Mouse (Mus musculus): ENCODE results near the gene Larp1. TPM values are rescaled to one million over a fixed set of nuclear protein-coding genes. Genes with fewer than 3 reads are reported as not detected.
A peak's percentile ranks its signal among the peaks of the same experiment; 100 is the strongest.

Gene Larp1
- polyA plus RNA-seq, 1 experiment from 2014 or later = 14.9 TPM

DNA sequence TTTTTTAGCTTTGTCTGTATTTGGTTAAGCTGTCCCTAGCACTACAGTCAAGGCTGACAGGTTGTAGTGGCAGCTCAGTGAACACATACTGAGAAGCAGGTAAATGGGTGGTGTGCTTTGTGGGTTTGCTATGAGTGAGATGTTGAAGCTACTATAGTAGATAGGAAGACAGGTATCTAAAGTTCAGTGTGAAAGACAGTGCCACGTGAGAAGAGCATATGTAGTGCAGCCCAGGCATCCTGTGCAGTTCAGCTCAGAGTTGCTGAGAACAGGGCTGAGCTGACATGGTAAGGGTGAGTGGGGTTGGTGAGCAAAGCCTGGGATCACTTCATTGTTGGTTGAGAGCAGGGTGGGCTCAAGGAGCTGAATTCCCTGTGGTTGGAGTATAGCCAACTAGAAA, 8.6 kb downstream of the Larp1 start:
- no peaks in the 10 kb centered on the region for H3K27me3 ChIP-seq (ENCODE audit: control insufficient read depth, insufficient read depth, low read depth, low read length)
- ATAC-seq (ENCODE audit: low read depth) = no peak
- 0 out of 2 replicates have a peak overlapping the region, but pooled peaks have one; percentile 29 for H3K27ac ChIP-seq (ENCODE audit: low read length)
- H3K36me3 ChIP-seq (ENCODE audit: control insufficient read depth, insufficient read depth) = no peaks in the 10 kb centered on the region
- 43% methylated on average over 1 of the region's 1 CpGs for WGBS (ENCODE audit: insufficient replicate concordance)
- H3K9ac ChIP-seq (ENCODE audit: low read depth, low read length) = no peak overlapping the region
- H3K9me3 ChIP-seq (replicated peaks; ENCODE audit: control insufficient read depth, low read length) = no peaks in the 10 kb centered on the region
- peaks cover 90% of the 10 kb centered on the region for H3K4me1 ChIP-seq (ENCODE audit: control insufficient read depth, low read depth, low read length)
- H3K4me2 ChIP-seq (ENCODE audit: low read depth, low read length) = no peak overlapping the region
- no peak overlapping the region for H3K4me3 ChIP-seq (ENCODE audit: low read depth, low read length)

DNA sequence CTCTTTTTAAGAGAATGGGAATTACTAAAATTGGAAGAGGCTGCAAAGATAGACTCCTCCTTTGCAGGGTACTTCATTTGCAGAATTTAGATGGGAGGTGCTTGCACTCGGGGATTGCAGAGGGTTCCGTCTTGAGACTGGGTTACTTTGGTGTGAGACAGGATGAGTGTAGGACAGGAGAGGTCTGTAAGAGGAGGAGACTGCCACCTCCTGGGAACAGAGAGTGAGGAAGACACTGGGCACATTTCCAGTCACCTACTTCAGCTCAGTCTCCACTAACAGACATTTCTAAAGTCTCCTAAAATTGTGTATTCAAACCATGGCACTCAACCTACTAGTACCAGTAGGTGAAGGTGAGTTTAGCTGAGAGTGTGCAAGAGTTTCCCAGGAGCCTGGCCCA, 9.4 kb downstream of the Larp1 start:
- Histone ChIP-seq H3K27me3 (ENCODE audit: control insufficient read depth, insufficient read depth, low read depth, low read length) (no peaks in the 10 kb centered on the region), H3K27ac (ENCODE audit: low read length) (peak overlapping the region; percentile 21; the same call in 1 of the 2 replicates), H3K4me3 (ENCODE audit: low read depth, low read length) (no peak overlapping the region), H3K9me3 (replicated peaks; ENCODE audit: control insufficient read depth, low read length) (no peaks in the 10 kb centered on the region), H3K36me3 (ENCODE audit: control insufficient read depth, insufficient read depth) (no peaks in the 10 kb centered on the region), H3K9ac (ENCODE audit: low read depth, low read length) (no peak overlapping the region), H3K4me1 (ENCODE audit: control insufficient read depth, low read depth, low read length) (peaks cover 81% of the 10 kb centered on the region), H3K4me2 (ENCODE audit: low read depth, low read length) (no peak overlapping the region)
- 0 out of 2 replicates have a peak, but pooled peaks have one; percentile 31 for ATAC-seq (ENCODE audit: low read depth)
- WGBS (ENCODE audit: insufficient replicate concordance) = 39% methylated on average over 2 of the region's 2 CpGs

DNA sequence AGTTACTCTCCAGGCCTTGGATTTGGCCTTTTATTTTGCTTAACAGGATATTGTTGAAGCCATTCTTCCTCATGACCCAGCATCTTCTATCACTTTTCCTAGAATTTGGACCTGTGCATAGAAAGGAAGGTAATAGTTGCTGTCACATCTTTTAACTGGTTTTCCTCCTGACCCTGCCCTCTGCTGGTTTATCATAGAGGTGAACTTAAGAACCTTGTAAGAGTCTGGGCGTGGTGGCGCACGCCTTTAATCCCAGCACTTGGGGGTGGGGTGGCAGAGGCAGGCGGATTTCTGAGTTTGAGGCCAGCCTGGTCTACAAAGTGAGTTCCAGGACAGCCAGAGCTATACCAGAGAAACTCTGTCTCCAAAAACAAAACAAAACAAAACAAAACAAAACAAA, 9.8 kb downstream of the Larp1 start:
- Histone ChIP-seq H3K9ac (ENCODE audit: low read depth, low read length) (no peak overlapping the region), H3K4me3 (ENCODE audit: low read depth, low read length) (no peak overlapping the region), H3K9me3 (replicated peaks; ENCODE audit: control insufficient read depth, low read length) (no peaks in the 10 kb centered on the region), H3K27me3 (ENCODE audit: control insufficient read depth, insufficient read depth, low read depth, low read length) (no peaks in the 10 kb centered on the region), H3K4me2 (ENCODE audit: low read depth, low read length) (no peak overlapping the region), H3K4me1 (ENCODE audit: control insufficient read depth, low read depth, low read length) (peaks cover 78% of the 10 kb centered on the region), H3K36me3 (ENCODE audit: control insufficient read depth, insufficient read depth) (no peaks in the 10 kb centered on the region), H3K27ac (ENCODE audit: low read length) (peak overlapping the region; percentile 21; the same call in 1 of the 2 replicates)
- no peak; the same call in 1 of the 2 replicates for ATAC-seq (ENCODE audit: low read depth)
- 34% methylated on average over 4 of the region's 4 CpGs for WGBS (ENCODE audit: insufficient replicate concordance)

DNA sequence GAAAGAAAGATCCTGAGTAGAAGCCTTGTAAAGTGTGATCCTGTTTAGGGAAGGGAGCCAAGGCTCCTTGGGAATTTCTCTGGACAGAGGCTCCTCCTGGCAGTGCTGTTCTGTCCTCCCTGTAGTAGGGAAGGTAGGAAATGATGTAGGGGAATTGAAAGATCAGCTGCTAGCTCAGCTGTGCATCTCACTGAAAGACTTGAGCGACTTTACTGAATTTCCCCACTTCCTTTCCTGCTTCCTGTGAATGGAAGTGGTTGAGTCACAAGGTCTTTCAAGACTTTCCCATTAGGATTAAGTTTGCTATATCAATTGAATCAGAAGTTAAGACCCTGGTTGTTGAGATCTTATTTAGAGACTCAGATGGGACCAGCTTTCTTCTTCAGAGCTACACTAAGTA, 12.2 kb downstream of the Larp1 start:
- no peak overlapping the region for H3K4me3 ChIP-seq (ENCODE audit: low read depth, low read length)
- no peaks in the 10 kb centered on the region for H3K36me3 ChIP-seq (ENCODE audit: control insufficient read depth, insufficient read depth)
- no peaks in the 10 kb centered on the region for H3K9me3 ChIP-seq (replicated peaks; ENCODE audit: control insufficient read depth, low read length)
- H3K27ac ChIP-seq (ENCODE audit: low read length) = peak overlapping the region; percentile 23
- ATAC-seq (ENCODE audit: low read depth) = no peak
- 17% methylated on average over 1 of the region's 1 CpGs for WGBS (ENCODE audit: insufficient replicate concordance)
- H3K27me3 ChIP-seq (ENCODE audit: control insufficient read depth, insufficient read depth, low read depth, low read length) = no peaks in the 10 kb centered on the region
- peak overlapping the region; percentile 4; the same call in 1 of the 2 replicates for H3K4me2 ChIP-seq (ENCODE audit: low read depth, low read length)
- H3K4me1 ChIP-seq (ENCODE audit: control insufficient read depth, low read depth, low read length) = peaks cover 68% of the 10 kb centered on the region
- H3K9ac ChIP-seq (ENCODE audit: low read depth, low read length) = no peak overlapping the region

DNA sequence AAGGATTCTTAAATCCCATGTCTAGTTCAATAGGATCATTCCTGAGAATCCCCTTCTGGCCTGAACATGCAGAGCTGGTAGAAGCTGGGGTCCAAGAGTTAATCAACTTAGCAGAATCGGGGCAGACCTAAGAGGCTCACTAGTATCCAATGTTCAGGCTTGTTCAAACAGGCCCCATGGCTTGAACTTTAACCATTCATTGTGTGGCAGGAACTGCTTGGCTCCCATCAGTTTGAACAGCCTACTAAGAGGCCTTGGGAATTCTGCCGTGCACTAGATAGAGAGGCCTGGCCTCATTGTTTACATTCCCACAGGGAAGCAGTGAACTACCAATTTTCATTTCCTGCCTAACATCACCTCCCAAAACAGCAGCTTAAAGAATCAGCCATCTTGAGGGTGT, 12.8 kb downstream of the Larp1 start:
- peak overlapping the region; percentile 23; the same call in 1 of the 2 replicates for H3K27ac ChIP-seq (ENCODE audit: low read length)
- no peak overlapping the region for H3K4me3 ChIP-seq (ENCODE audit: low read depth, low read length)
- peak; percentile 69 for ATAC-seq (ENCODE audit: low read depth)
- no peak overlapping the region for H3K9ac ChIP-seq (ENCODE audit: low read depth, low read length)
- H3K36me3 ChIP-seq (ENCODE audit: control insufficient read depth, insufficient read depth) = no peaks in the 10 kb centered on the region
- 53% methylated on average over 2 of the region's 2 CpGs for WGBS (ENCODE audit: insufficient replicate concordance)
- H3K9me3 ChIP-seq (replicated peaks; ENCODE audit: control insufficient read depth, low read length) = no peaks in the 10 kb centered on the region
- no peak overlapping the region for H3K4me2 ChIP-seq (ENCODE audit: low read depth, low read length)
- H3K27me3 ChIP-seq (ENCODE audit: control insufficient read depth, insufficient read depth, low read depth, low read length) = no peaks in the 10 kb centered on the region
- peaks cover 67% of the 10 kb centered on the region for H3K4me1 ChIP-seq (ENCODE audit: control insufficient read depth, low read depth, low read length)

DNA sequence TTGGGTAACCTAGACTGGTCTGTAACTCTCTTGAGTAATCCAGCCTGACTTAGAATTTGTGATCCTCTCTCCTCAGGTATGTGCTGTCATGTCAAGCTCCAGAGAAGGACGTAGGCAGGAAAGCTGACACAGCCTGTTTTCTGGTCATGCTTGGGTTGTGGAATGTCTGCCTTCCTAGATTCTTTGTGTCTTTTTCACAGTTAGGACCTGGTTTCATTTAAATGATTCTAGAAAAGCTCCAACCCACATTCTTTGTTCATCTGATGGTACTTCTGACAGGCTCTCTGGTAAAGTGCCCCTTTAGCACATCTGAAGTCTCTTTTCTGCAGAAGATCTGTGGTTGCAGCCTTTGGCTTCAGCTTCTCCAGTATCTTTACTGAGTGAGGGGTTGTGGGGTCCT, 15.4 kb downstream of the Larp1 start:
- no peak overlapping the region for H3K4me3 ChIP-seq (ENCODE audit: low read depth, low read length)
- peaks cover 52% of the 10 kb centered on the region for H3K4me1 ChIP-seq (ENCODE audit: control insufficient read depth, low read depth, low read length)
- H3K9ac ChIP-seq (ENCODE audit: low read depth, low read length) = no peak overlapping the region
- H3K27me3 ChIP-seq (ENCODE audit: control insufficient read depth, insufficient read depth, low read depth, low read length) = no peaks in the 10 kb centered on the region
- no peak for ATAC-seq (ENCODE audit: low read depth)
- WGBS (ENCODE audit: insufficient replicate concordance) = 72% methylated on average over 1 of the region's 1 CpGs
- no peak overlapping the region for H3K27ac ChIP-seq (ENCODE audit: low read length)
- no peaks in the 10 kb centered on the region for H3K36me3 ChIP-seq (ENCODE audit: control insufficient read depth, insufficient read depth)
- H3K4me2 ChIP-seq (ENCODE audit: low read depth, low read length) = no peak overlapping the region
- no peaks in the 10 kb centered on the region for H3K9me3 ChIP-seq (replicated peaks; ENCODE audit: control insufficient read depth, low read length)

DNA sequence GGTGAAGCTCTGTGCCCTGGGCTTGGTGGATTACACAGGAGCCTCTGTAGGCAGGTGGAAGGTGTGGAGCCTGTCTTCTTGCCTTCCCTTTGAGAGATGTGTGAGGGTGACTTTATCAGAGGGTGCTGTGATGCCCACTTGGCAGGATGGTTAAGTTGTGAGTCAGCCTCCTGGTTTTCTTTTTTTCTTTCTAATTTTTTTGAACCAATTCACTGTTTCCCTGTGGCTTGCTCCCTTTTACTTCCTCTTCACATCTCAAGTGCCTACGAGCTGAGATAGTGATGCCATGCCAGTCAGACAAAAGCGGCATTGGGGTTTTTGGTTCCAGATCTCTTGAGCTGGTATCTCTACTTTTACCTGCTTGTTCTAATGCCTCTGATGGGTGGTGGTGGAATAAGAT, 15.8 kb downstream of the Larp1 start:
- ATAC-seq (ENCODE audit: low read depth) = no peak
- Histone ChIP-seq H3K9me3 (replicated peaks; ENCODE audit: control insufficient read depth, low read length) (no peaks in the 10 kb centered on the region), H3K27me3 (ENCODE audit: control insufficient read depth, insufficient read depth, low read depth, low read length) (no peaks in the 10 kb centered on the region), H3K4me2 (ENCODE audit: low read depth, low read length) (no peak overlapping the region), H3K4me1 (ENCODE audit: control insufficient read depth, low read depth, low read length) (peaks cover 50% of the 10 kb centered on the region), H3K4me3 (ENCODE audit: low read depth, low read length) (no peak overlapping the region), H3K9ac (ENCODE audit: low read depth, low read length) (no peak overlapping the region), H3K27ac (ENCODE audit: low read length) (no peak overlapping the region), H3K36me3 (ENCODE audit: control insufficient read depth, insufficient read depth) (no peaks in the 10 kb centered on the region)
- 37% methylated on average over 2 of the region's 2 CpGs for WGBS (ENCODE audit: insufficient replicate concordance)

DNA sequence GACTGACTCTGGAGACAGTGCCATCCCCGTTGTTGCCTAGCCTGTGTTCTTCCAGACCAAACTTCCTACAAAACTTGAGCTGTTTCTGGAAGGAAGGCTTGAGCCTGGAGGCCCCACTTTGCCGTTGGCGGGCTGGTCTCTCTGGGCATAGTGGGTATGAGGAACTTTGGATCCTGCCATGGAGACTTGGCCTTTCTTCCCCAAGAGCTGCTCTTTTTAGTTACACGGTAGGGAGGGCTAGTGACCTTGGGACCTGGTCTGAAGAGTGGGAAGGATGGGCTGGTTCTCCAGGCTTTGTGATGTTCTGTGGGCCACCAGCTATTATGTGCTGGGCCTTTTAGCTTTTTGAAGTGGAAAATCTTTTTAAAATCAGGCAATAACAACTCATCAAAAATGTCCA, 17.0 kb downstream of the Larp1 start:
- no peaks in the 10 kb centered on the region for H3K36me3 ChIP-seq (ENCODE audit: control insufficient read depth, insufficient read depth)
- H3K27ac ChIP-seq (ENCODE audit: low read length) = no peak overlapping the region
- peaks cover 51% of the 10 kb centered on the region for H3K4me1 ChIP-seq (ENCODE audit: control insufficient read depth, low read depth, low read length)
- no peaks in the 10 kb centered on the region for H3K27me3 ChIP-seq (ENCODE audit: control insufficient read depth, insufficient read depth, low read depth, low read length)
- H3K9ac ChIP-seq (ENCODE audit: low read depth, low read length) = no peak overlapping the region
- ATAC-seq (ENCODE audit: low read depth) = no peak
- no peak overlapping the region for H3K4me2 ChIP-seq (ENCODE audit: low read depth, low read length)
- H3K4me3 ChIP-seq (ENCODE audit: low read depth, low read length) = no peak overlapping the region
- no peaks in the 10 kb centered on the region for H3K9me3 ChIP-seq (replicated peaks; ENCODE audit: control insufficient read depth, low read length)
- WGBS (ENCODE audit: insufficient replicate concordance) = 60% methylated on average over 4 of the region's 4 CpGs

DNA sequence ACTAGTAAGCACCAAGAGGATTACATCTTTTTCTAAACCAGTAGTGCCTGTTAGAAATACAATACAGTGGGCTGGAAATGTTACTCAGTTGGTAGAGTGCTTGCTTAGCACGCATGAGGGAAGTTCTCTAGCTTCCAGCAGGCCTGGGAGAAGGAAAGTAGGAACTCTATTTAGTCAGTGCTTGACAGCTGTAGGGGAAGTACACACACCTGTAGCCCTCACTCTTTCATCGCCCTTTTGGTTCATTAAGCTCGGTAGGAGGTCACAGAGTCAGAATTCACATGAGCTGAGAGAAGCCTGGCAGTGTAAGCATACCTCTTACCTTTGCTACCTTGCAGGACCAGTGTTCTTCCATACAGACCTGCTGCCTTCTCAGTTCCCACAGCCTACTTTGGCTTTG, 17.5 kb downstream of the Larp1 start:
- H3K36me3 ChIP-seq (ENCODE audit: control insufficient read depth, insufficient read depth) = no peaks in the 10 kb centered on the region
- no peak overlapping the region for H3K4me2 ChIP-seq (ENCODE audit: low read depth, low read length)
- ATAC-seq (ENCODE audit: low read depth) = no peak
- 34% methylated on average over 3 of the region's 3 CpGs for WGBS (ENCODE audit: insufficient replicate concordance)
- peaks cover 52% of the 10 kb centered on the region for H3K4me1 ChIP-seq (ENCODE audit: control insufficient read depth, low read depth, low read length)
- H3K27ac ChIP-seq (ENCODE audit: low read length) = no peak overlapping the region
- H3K27me3 ChIP-seq (ENCODE audit: control insufficient read depth, insufficient read depth, low read depth, low read length) = no peaks in the 10 kb centered on the region
- no peaks in the 10 kb centered on the region for H3K9me3 ChIP-seq (replicated peaks; ENCODE audit: control insufficient read depth, low read length)
- no peak overlapping the region for H3K4me3 ChIP-seq (ENCODE audit: low read depth, low read length)
- no peak overlapping the region for H3K9ac ChIP-seq (ENCODE audit: low read depth, low read length)

All from liver, embryonic 16.5 days (tissue).